Comparison of ENCODE assay signal across 21 mouse cellular contexts in the genomic region with DNA sequence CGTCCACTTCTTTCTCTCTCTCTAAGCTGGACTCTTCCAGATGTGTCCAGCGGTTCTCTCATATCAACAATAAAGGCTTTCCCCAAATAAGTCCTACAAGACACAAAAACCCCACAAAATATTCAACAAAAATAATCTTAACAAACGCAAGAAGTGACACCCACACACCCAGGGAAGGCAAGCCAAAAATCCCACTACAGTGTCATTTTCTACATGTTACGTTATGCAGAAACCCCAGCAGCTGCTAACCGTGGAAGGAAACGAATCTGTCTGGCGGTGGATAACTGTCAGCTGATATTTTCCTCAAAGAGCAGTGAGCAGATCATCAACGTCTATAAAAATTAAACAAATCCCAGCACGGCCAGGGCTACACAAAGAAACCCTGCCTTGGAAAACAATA. TPM values are rescaled to one million over a fixed set of nuclear protein-coding genes. Genes with fewer than 3 reads are reported as not detected.
DNase-seq lines count a peak whose midpoint lies in the region; ATAC-seq and TF ChIP-seq lines count a peak whose summit lies in the region.
"Had no signal": no experiment of that assay in that cellular context is flagged by ENCODE, and none has a peak within 500 bp of the region (broad histone marks: within the 10 kb centered on the region; RNA-seq: fewer than 3 reads in every experiment).

No protein-coding gene starts in this region.

- peak; percentile 20 for DNase-seq in embryonic facial prominence, embryonic 14.5 days (ENCODE audit: low spot score)
- no peak for DNase-seq in embryonic facial prominence, embryonic 10.5 days (ENCODE audit: low spot score)
- no peak for DNase-seq in liver, postnatal 0 days
- DNase-seq in liver: no peak
- DNase-seq in thymus, adult 2 months: no peak
- no peak for DNase-seq in thymus, adult 18-20 months
- DNase-seq in kidney, postnatal 4 days: no peak
- DNase-seq in urinary bladder, adult 18-20 months (ENCODE audit: low spot score in 2 of 2): no peak
- DNase-seq: cerebellum, adult 9-10 months; thymus, postnatal 14 days had no signal

- TF ChIP-seq POLR2A in thymus, adult 2 months (IDR thresholded peaks at IDR 0.05; ENCODE audit: control insufficient read depth, extremely low read depth, insufficient read depth, low read length, poor library complexity): no peak

- no peak for TF ChIP-seq EP300 in liver, postnatal 0 days (IDR thresholded peaks at IDR 0.05; ENCODE audit: low read depth)

- TF ChIP-seq CTCF in liver, postnatal 0 days (IDR thresholded peaks at IDR 0.05; ENCODE audit: low read depth): no peak
- no peak for TF ChIP-seq CTCF in thymus, adult 2 months (IDR thresholded peaks at IDR 0.05; ENCODE audit: borderline replicate concordance, control insufficient read depth, extremely low read depth, insufficient read depth, low read length, poor library complexity)

- no peak overlapping the region for H3K9ac ChIP-seq in embryonic facial prominence, embryonic 14.5 days (ENCODE audit: low read depth, low read length)
- no peak overlapping the region for H3K9ac ChIP-seq in liver, postnatal 0 days (replicated peaks)
- H3K9ac ChIP-seq: forebrain, embryonic 13.5 days; heart, embryonic 15.5 days; kidney, embryonic 15.5 days; liver, embryonic 15.5 days had no signal

- no peaks in the 10 kb centered on the region for H3K9me3 ChIP-seq in embryonic facial prominence, embryonic 14.5 days (ENCODE audit: control insufficient read depth, low read length)
- H3K9me3 ChIP-seq in embryonic facial prominence, embryonic 10.5 days: no peaks in the 10 kb centered on the region
- no peaks in the 10 kb centered on the region for H3K9me3 ChIP-seq in liver, postnatal 0 days (ENCODE audit: low read length)
- H3K9me3 ChIP-seq: forebrain, embryonic 13.5 days; heart, embryonic 15.5 days; kidney, embryonic 15.5 days; liver, embryonic 15.5 days had no signal

- ATAC-seq in embryonic facial prominence, embryonic 14.5 days (ENCODE audit: low read depth): no peak
- no peak for ATAC-seq in liver, postnatal 0 days
- ATAC-seq: CD4-positive, CD25-positive, alpha-beta regulatory T cell, adult 4 months; forebrain, embryonic 13.5 days had no signal

- H3K4me3 ChIP-seq in embryonic facial prominence, embryonic 14.5 days (ENCODE audit: low read depth, low read length): no peak overlapping the region
- H3K4me3 ChIP-seq in embryonic facial prominence, embryonic 10.5 days: no peak overlapping the region
- H3K4me3 ChIP-seq in liver, postnatal 0 days (ENCODE audit: low read depth, low read length): no peak overlapping the region
- H3K4me3 ChIP-seq in thymus, adult 2 months (ENCODE audit: control insufficient read depth, insufficient read depth, low read length): no peak overlapping the region
- H3K4me3 ChIP-seq: erythroblast, embryonic 14.5 days; forebrain, embryonic 13.5 days; heart, embryonic 15.5 days; kidney, embryonic 15.5 days; liver, embryonic 15.5 days had no signal

- 11% methylated on average over 9 of the region's 9 CpGs for WGBS in embryonic facial prominence, embryonic 14.5 days
- 31% methylated on average over 9 of the region's 9 CpGs for WGBS in embryonic facial prominence, embryonic 10.5 days
- WGBS in liver, postnatal 0 days (ENCODE audit: insufficient replicate concordance): 14% methylated on average over 9 of the region's 9 CpGs
- 18% methylated on average over 9 of the region's 9 CpGs for WGBS in thymus, adult 2 months

- no peak overlapping the region for H3K4me2 ChIP-seq in embryonic facial prominence, embryonic 14.5 days (ENCODE audit: low read depth, low read length)
- no peak overlapping the region for H3K4me2 ChIP-seq in liver, postnatal 0 days (ENCODE audit: low read depth, low read length)
- H3K4me2 ChIP-seq: forebrain, embryonic 13.5 days; heart, embryonic 15.5 days; kidney, embryonic 15.5 days; liver, embryonic 15.5 days had no signal

- no peaks in the 10 kb centered on the region for H3K27me3 ChIP-seq in embryonic facial prominence, embryonic 14.5 days (replicated peaks; ENCODE audit: control insufficient read depth, insufficient read depth, low read length)
- peaks cover 21% of the 10 kb centered on the region for H3K27me3 ChIP-seq in embryonic facial prominence, embryonic 10.5 days (replicated peaks; ENCODE audit: low read depth, poor library complexity, severe bottlenecking)
- 0 out of 2 replicates have a peak, but pooled peaks cover 4% of the 10 kb centered on the region for H3K27me3 ChIP-seq in liver, postnatal 0 days (ENCODE audit: insufficient read depth, low read length)
- H3K27me3 ChIP-seq in thymus, adult 2 months (ENCODE audit: control insufficient read depth, insufficient read depth, low read length): no peaks in the 10 kb centered on the region

- no peak overlapping the region for H3K27ac ChIP-seq in embryonic facial prominence, embryonic 14.5 days (replicated peaks; ENCODE audit: low read depth, low read length)
- no peak overlapping the region for H3K27ac ChIP-seq in embryonic facial prominence, embryonic 10.5 days (replicated peaks)
- H3K27ac ChIP-seq in liver, postnatal 0 days (ENCODE audit: low read depth): 0 out of 2 replicates have a peak overlapping the region, but pooled peaks have one; percentile 3
- peak overlapping the region; percentile 83 for H3K27ac ChIP-seq in thymus, adult 2 months (ENCODE audit: control insufficient read depth, insufficient read depth, low read length)
- H3K27ac ChIP-seq: forebrain, embryonic 13.5 days; heart, embryonic 15.5 days; liver, embryonic 15.5 days had no signal

- peaks cover 3% of the 10 kb centered on the region; the same call in 1 of the 2 replicates for H3K4me1 ChIP-seq in embryonic facial prominence, embryonic 14.5 days (ENCODE audit: control insufficient read depth, insufficient read depth, low read length)
- peaks cover 4% of the 10 kb centered on the region for H3K4me1 ChIP-seq in embryonic facial prominence, embryonic 10.5 days
- peaks cover 3% of the 10 kb centered on the region for H3K4me1 ChIP-seq in liver, postnatal 0 days (ENCODE audit: insufficient read depth)
- peaks cover 53% of the 10 kb centered on the region for H3K4me1 ChIP-seq in thymus, adult 2 months (replicated peaks; ENCODE audit: control insufficient read depth, insufficient read depth, low read length)

- H3K36me3 ChIP-seq in embryonic facial prominence, embryonic 14.5 days (ENCODE audit: control insufficient read depth, insufficient read depth, low read length): no peaks in the 10 kb centered on the region
- no peaks in the 10 kb centered on the region for H3K36me3 ChIP-seq in embryonic facial prominence, embryonic 10.5 days (replicated peaks)
- no peaks in the 10 kb centered on the region for H3K36me3 ChIP-seq in liver, postnatal 0 days (replicated peaks; ENCODE audit: insufficient read depth, low read length)
- H3K36me3 ChIP-seq in thymus, adult 2 months (ENCODE audit: control insufficient read depth, insufficient read depth, low read length): peaks cover 11% of the 10 kb centered on the region
- H3K36me3 ChIP-seq: heart, embryonic 15.5 days; kidney, embryonic 15.5 days; liver, embryonic 15.5 days had no signal

RNA-seq across cellular contexts. Expression of gene Dntt, which starts 15.1 kb away (rescaled TPM):
- polyA plus RNA-seq in embryonic facial prominence, embryonic 14.5 days (2014; fragmentation: Nextera tagmentation; extraction: Ambion mirVana): 0.10 TPM in 1 of 2 replicates, not detected in the other
- polyA plus RNA-seq in embryonic facial prominence, embryonic 10.5 days (2016; fragmentation: Nextera tagmentation; extraction: Ambion mirVana): not detected in 2 replicates
- 0.32 and 0.36 TPM in 2 replicates for polyA plus RNA-seq in liver, postnatal 0 days (2015; fragmentation: Nextera tagmentation; extraction: Ambion mirVana)
- 401 and 406 TPM in 2 replicates for polyA plus RNA-seq in thymus, adult 2 months (2012; rRNA removed)
- polyA plus RNA-seq: embryonic facial prominence, embryonic 11.5 days; erythroblast, embryonic 14.5 days; hindbrain, embryonic 11.5 days; limb, embryonic 14.5 days; liver, embryonic 15.5 days; lung, postnatal 0 days; stomach, embryonic 14.5 days had no signal

RNA-seq across cellular contexts. Expression of gene Blnk, which starts 19.7 kb away (rescaled TPM):
- 2.4 and 2.7 TPM in 2 replicates for polyA plus RNA-seq in embryonic facial prominence, embryonic 14.5 days (2014; fragmentation: Nextera tagmentation; extraction: Ambion mirVana)
- 0.09 and 0.59 TPM in 2 replicates for polyA plus RNA-seq in embryonic facial prominence, embryonic 10.5 days (2016; fragmentation: Nextera tagmentation; extraction: Ambion mirVana)
- 4.9 and 5.4 TPM in 2 replicates for polyA plus RNA-seq in liver, postnatal 0 days (2015; fragmentation: Nextera tagmentation; extraction: Ambion mirVana)
- 8.5 and 10.9 TPM in 2 replicates for polyA plus RNA-seq in thymus, adult 2 months (2012; rRNA removed)
- polyA plus RNA-seq: erythroblast, embryonic 14.5 days had no signal

Comparison
In these comparisons a context has a peak if more than half of its experiments do, and no peak if none do; other contexts are left out.
1. H3K27ac ChIP-seq: peak in liver, postnatal 0 days (single experiment) and thymus, adult 2 months (single experiment); none in embryonic facial prominence, embryonic 14.5 days (single experiment) and embryonic facial prominence, embryonic 10.5 days (single experiment).
2. RNA of gene Dntt, which starts 15.1 kb away (polyA plus RNA-seq): 401 to 406 TPM in thymus, adult 2 months; 0.32 to 0.36 TPM in liver, postnatal 0 days, 0.10 TPM in embryonic facial prominence, embryonic 14.5 days and not detected in embryonic facial prominence, embryonic 10.5 days; every median in the first group is over 100 times any median in the second.